8 mouse cellular contexts compared by ENCODE assay signal in the genomic region with DNA sequence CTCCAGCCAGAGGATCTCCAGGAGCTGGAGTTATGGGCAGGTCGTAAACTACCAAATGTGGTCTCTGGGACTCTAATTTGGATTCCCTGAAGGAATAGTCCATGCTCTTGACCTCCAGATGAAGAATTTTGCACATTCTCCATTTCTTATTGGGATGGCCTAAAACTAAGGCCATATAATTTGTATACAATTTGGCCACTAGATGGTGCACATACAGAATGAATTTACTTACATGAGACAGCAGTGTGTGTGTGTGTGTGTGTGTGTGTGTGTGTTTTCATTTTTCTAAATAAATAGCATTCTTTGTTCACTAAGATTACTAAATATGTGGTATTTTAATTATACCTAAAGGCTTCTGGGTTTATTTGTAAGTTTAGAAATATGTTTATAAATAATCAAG.
A peak's percentile ranks its signal among the peaks of the same experiment; 100 is the strongest.
DNase-seq lines count a peak whose midpoint lies in the region; ATAC-seq lines count a peak whose summit lies in the region.

No protein-coding gene starts in this region.

- no peak for ATAC-seq in cerebellum, adult (ENCODE audit: insufficient number of reproducible peaks, low FRiP score, low TSS enrichment)
- ATAC-seq in megakaryocyte-erythroid progenitor cell, adult 5-6 weeks (replicated peaks; ENCODE audit: low FRiP score, low TSS enrichment, poor library complexity, severe bottlenecking) = no peak

- WGBS in large intestine, adult 2 months = 79% methylated on average over 1 of the region's 1 CpGs

- DNase-seq in cerebellum, adult 9-10 months = peak; percentile 83
- peak; percentile 55 for DNase-seq in left cerebral cortex, adult 11 months (ENCODE audit: low spot score)
- no peak for DNase-seq in left cerebral cortex, postnatal 4 days
- DNase-seq in MN1 (ENCODE audit: low spot score) = peak; percentile 53
- peak; percentile 6 for DNase-seq in large intestine, adult 2 months (ENCODE audit: low read depth, low spot score)
- no peak for DNase-seq in gastrocnemius, postnatal 36 days

- intact Hi-C loops in left cerebral cortex, postnatal 4 days (cut with DNase I) = loop anchor here (2.0 kb wide), 1 partner anchor 168 kb away; no protein-coding TSS in a partner anchor
- intact Hi-C loops in gastrocnemius, postnatal 36 days (cut with DNase I) = loop anchor here (5.0 to 10.0 kb wide), 2 partner anchors 74 to 167 kb away; no protein-coding TSS in a partner anchor

Comparison
In these comparisons a context has a peak if more than half of its experiments do, and no peak if none do; other contexts are left out.
1. DNase-seq: peak in cerebellum, adult 9-10 months (single experiment), left cerebral cortex, adult 11 months (single experiment), MN1 (single experiment) and large intestine, adult 2 months (single experiment); none in left cerebral cortex, postnatal 4 days (single experiment) and gastrocnemius, postnatal 36 days (0 of 2).